In genomic region chr4:149256511-149257300, GRCm38 (mm10) we compare ENCODE assay signal across 11 mouse cellular contexts. TPM values are rescaled to one million over a fixed set of nuclear protein-coding genes. Genes with fewer than 3 reads are reported as not detected.
A peak's percentile ranks its signal among the peaks of the same experiment; 100 is the strongest.
DNase-seq lines count a peak whose midpoint lies in the region; ATAC-seq lines count a peak whose summit lies in the region.
"Had no signal": no experiment of that assay in that cellular context is flagged by ENCODE, and none has a peak within 500 bp of the region (broad histone marks: within the 10 kb centered on the region; RNA-seq: fewer than 3 reads in every experiment).

No protein-coding gene starts in this region.

- WGBS in forebrain, embryonic 13.5 days: 86% methylated on average over 15 of the region's 15 CpGs
- 84% methylated on average over 15 of the region's 15 CpGs for WGBS in midbrain, embryonic 13.5 days

- H3K4me1 ChIP-seq in forebrain, embryonic 13.5 days: peaks cover 28% of the 10 kb centered on the region
- peaks cover 29% of the 10 kb centered on the region for H3K4me1 ChIP-seq in midbrain, embryonic 13.5 days (replicated peaks)

- no peaks in the 10 kb centered on the region for H3K9me3 ChIP-seq in forebrain, embryonic 13.5 days (replicated peaks)
- H3K9me3 ChIP-seq in midbrain, embryonic 13.5 days: no peaks in the 10 kb centered on the region

- H3K27me3 ChIP-seq in forebrain, embryonic 13.5 days: no peaks in the 10 kb centered on the region
- no peaks in the 10 kb centered on the region for H3K27me3 ChIP-seq in midbrain, embryonic 13.5 days

- H3K4me3 ChIP-seq in forebrain, embryonic 13.5 days: no peak overlapping the region
- no peak overlapping the region for H3K4me3 ChIP-seq in midbrain, embryonic 13.5 days (replicated peaks)

- 0 out of 2 replicates have a peak overlapping the region, but pooled peaks have one; percentile 18 for H3K9ac ChIP-seq in forebrain, embryonic 13.5 days
- no peak overlapping the region for H3K9ac ChIP-seq in midbrain, embryonic 13.5 days (replicated peaks)

- peaks cover 66% of the 10 kb centered on the region for H3K36me3 ChIP-seq in forebrain, embryonic 13.5 days (ENCODE audit: poor library complexity, severe bottlenecking)
- peaks cover 53% of the 10 kb centered on the region for H3K36me3 ChIP-seq in midbrain, embryonic 13.5 days

- H3K4me2 ChIP-seq in forebrain, embryonic 13.5 days: no peak overlapping the region
- H3K4me2 ChIP-seq in midbrain, embryonic 13.5 days (replicated peaks): no peak overlapping the region

- peak; percentile 92 for ATAC-seq in cerebellum, adult (ENCODE audit: insufficient number of reproducible peaks, low FRiP score, low TSS enrichment)
- ATAC-seq in forebrain, embryonic 13.5 days: no peak
- ATAC-seq in midbrain, embryonic 13.5 days: no peak

- H3K27ac ChIP-seq in forebrain, embryonic 13.5 days: peak overlapping the region; percentile 86
- peak overlapping the region; percentile 78 for H3K27ac ChIP-seq in midbrain, embryonic 13.5 days

- no peak for DNase-seq in cerebellum, postnatal 4 days (ENCODE audit: low spot score in 2 of 2)
- peak; percentile 83 to 89 for DNase-seq in cerebellum, adult 18-20 months
- no peak for DNase-seq in spleen, postnatal 36 days (ENCODE audit: low spot score in 2 of 2)
- DNase-seq in natural killer cell, adult 2 months (ENCODE audit: low spot score in 2 of 2): no peak
- DNase-seq in layer of hippocampus, adult 11-12 months (ENCODE audit: low spot score): no peak
- DNase-seq: heart, postnatal 10 days; kidney, postnatal 25 days; liver had no signal

RNA-seq across cellular contexts. Expression of gene Kif1b, which starts 50.8 kb away (rescaled TPM):
- 136 TPM in 2 replicates for polyA plus RNA-seq in forebrain, embryonic 13.5 days (2015; fragmentation: Nextera tagmentation; extraction: Ambion mirVana)
- polyA plus RNA-seq in midbrain, embryonic 13.5 days (2015; fragmentation: Nextera tagmentation; extraction: Ambion mirVana): 160 and 164 TPM in 2 replicates

Comparison
In these comparisons a context has a peak if more than half of its experiments do, and no peak if none do; other contexts are left out.
1. DNase-seq: peak in cerebellum, adult 18-20 months (2 of 2); none in cerebellum, postnatal 4 days (0 of 2), spleen, postnatal 36 days (0 of 2), natural killer cell, adult 2 months (0 of 2) and layer of hippocampus, adult 11-12 months (single experiment).